10 mouse cellular contexts compared by ENCODE assay signal in genomic region chr12:80567375-80567774, GRCm38 (mm10). TPM values are rescaled to one million over a fixed set of nuclear protein-coding genes. Genes with fewer than 3 reads are reported as not detected.
DNase-seq lines count a peak whose midpoint lies in the region; ATAC-seq and TF ChIP-seq lines count a peak whose summit lies in the region.
"Had no signal": no experiment of that assay in that cellular context is flagged by ENCODE, and none has a peak within 500 bp of the region (broad histone marks: within the 10 kb centered on the region; RNA-seq: fewer than 3 reads in every experiment).

No protein-coding gene starts in this region.

- no peak overlapping the region for H3K4me2 ChIP-seq in lung, postnatal 0 days (replicated peaks; ENCODE audit: low read depth, low read length)
- H3K4me2 ChIP-seq in forebrain, postnatal 0 days (ENCODE audit: low read depth): no peak overlapping the region

- WGBS in lung, postnatal 0 days: 15% methylated on average over 3 of the region's 3 CpGs
- WGBS in forebrain, postnatal 0 days: 15% methylated on average over 3 of the region's 3 CpGs

- TF ChIP-seq CTCF in lung, postnatal 0 days (IDR thresholded peaks at IDR 0.05): no peak
- no peak for TF ChIP-seq CTCF in forebrain, postnatal 0 days (IDR thresholded peaks at IDR 0.05; ENCODE audit: low read depth)

- H3K9me3 ChIP-seq in lung, postnatal 0 days (ENCODE audit: low read length): no peaks in the 10 kb centered on the region
- H3K9me3 ChIP-seq in forebrain, postnatal 0 days (ENCODE audit: low read length): no peaks in the 10 kb centered on the region

- H3K4me1 ChIP-seq in lung, postnatal 0 days (ENCODE audit: insufficient read depth, low read depth, low read length): peaks cover 5% of the 10 kb centered on the region; the same call in 1 of the 2 replicates
- peaks cover 4% of the 10 kb centered on the region for H3K4me1 ChIP-seq in forebrain, postnatal 0 days (ENCODE audit: insufficient read depth)

- no peaks in the 10 kb centered on the region for H3K27me3 ChIP-seq in lung, postnatal 0 days (replicated peaks; ENCODE audit: insufficient read depth, low read length)
- H3K27me3 ChIP-seq in forebrain, postnatal 0 days (ENCODE audit: insufficient read depth, low read length): no peaks in the 10 kb centered on the region

- H3K36me3 ChIP-seq in lung, postnatal 0 days (ENCODE audit: insufficient read depth, low read length): no peaks in the 10 kb centered on the region
- H3K36me3 ChIP-seq in forebrain, postnatal 0 days (ENCODE audit: insufficient read depth): no peaks in the 10 kb centered on the region

- no peak overlapping the region for H3K9ac ChIP-seq in lung, postnatal 0 days (replicated peaks; ENCODE audit: low read depth)
- H3K9ac ChIP-seq in forebrain, postnatal 0 days: no peak overlapping the region

- peak; percentile 13 for DNase-seq in lung, postnatal 0 days (ENCODE audit: low spot score)
- DNase-seq in lung, postnatal 25 days (ENCODE audit: low spot score): no peak
- DNase-seq in forebrain, postnatal 0 days: peak; percentile 66
- peak; percentile 48 to 67 for DNase-seq in layer of hippocampus, postnatal 36 days
- DNase-seq in right cerebral cortex, postnatal 36 days (ENCODE audit: low spot score in 2 of 2): peak; percentile 45 to 50
- DNase-seq in spleen, postnatal 10 days (ENCODE audit: low spot score in 2 of 2): no peak
- DNase-seq in adrenal gland, postnatal 25 days: no peak
- no peak for DNase-seq in natural killer cell, adult 2 months (ENCODE audit: low spot score in 2 of 2)
- DNase-seq: liver had no signal

- H3K27ac ChIP-seq in lung, postnatal 0 days (ENCODE audit: low read length): no peak overlapping the region; the same call in 1 of the 2 replicates
- 0 out of 2 replicates have a peak overlapping the region, but pooled peaks have one; percentile 1 for H3K27ac ChIP-seq in forebrain, postnatal 0 days (ENCODE audit: low read depth, low read length)

- no peak overlapping the region for H3K4me3 ChIP-seq in lung, postnatal 0 days (ENCODE audit: low read depth, low read length)
- H3K4me3 ChIP-seq in forebrain, postnatal 0 days (ENCODE audit: low read depth, low read length): no peak overlapping the region
- H3K4me3 ChIP-seq: erythroblast, embryonic 14.5 days had no signal

- ATAC-seq in lung, postnatal 0 days: no peak; the same call in 1 of the 2 replicates
- peak; percentile 93 for ATAC-seq in forebrain, postnatal 0 days

- TF ChIP-seq EP300 in lung, postnatal 0 days (IDR thresholded peaks at IDR 0.05): no peak

RNA-seq across cellular contexts. Expression of gene Galnt16, which starts 49.3 kb away (rescaled TPM):
- 5.5 and 5.6 TPM in 2 replicates for polyA plus RNA-seq in lung, postnatal 0 days (2015; fragmentation: Nextera tagmentation; extraction: Ambion mirVana)
- 44.1 and 65.1 TPM in 2 replicates for total RNA-seq in forebrain, postnatal 0 days (2014; rRNA removed)
- polyA plus RNA-seq in forebrain, postnatal 0 days (2015; fragmentation: Nextera tagmentation; extraction: Ambion mirVana): 19.3 and 28.2 TPM in 2 replicates
- 100 to 1,000 TPM; 163 to 165 TPM for total RNA-seq in layer of hippocampus, postnatal 36 days (2021)
- total RNA-seq in adrenal gland, postnatal 25 days (2021): 6.8 and 8.0 TPM in 2 replicates

Comparison
In these comparisons a context has a peak if more than half of its experiments do, and no peak if none do; other contexts are left out.
1. DNase-seq: peak in lung, postnatal 0 days (single experiment), forebrain, postnatal 0 days (single experiment), layer of hippocampus, postnatal 36 days (2 of 2) and right cerebral cortex, postnatal 36 days (2 of 2); none in lung, postnatal 25 days (single experiment), spleen, postnatal 10 days (0 of 2), adrenal gland, postnatal 25 days (single experiment) and natural killer cell, adult 2 months (0 of 2).